Mouse (Mus musculus) midbrain, embryonic 12.5 days (tissue): ENCODE results near the gene Dlx3. TPM values are rescaled to one million over a fixed set of nuclear protein-coding genes. Genes with fewer than 3 reads are reported as not detected.

Experiments
- ATAC-seq: fragments of 200-750 bp; cut with Nextera tagmentation; 2 replicates; pipeline ENCODE4 v1.8.0; 2017; ENCODE audit warnings: low read depth, moderate TSS enrichment, moderate library complexity; ENCODE audit not compliant: low FRiP score
- H3K27ac ChIP-seq: fragments of 300-500 bp; sonication (generic); replicated peaks from 2 replicates; pipeline ENCODE4 v1.5.1; 2016; ENCODE audit warnings: mild to moderate bottlenecking
- H3K27me3 ChIP-seq: fragments of 300-500 bp; sonication (generic); 2 replicates; pipeline ENCODE4 v1.6.1; 2016; ENCODE audit warnings: mild to moderate bottlenecking
- H3K36me3 ChIP-seq: fragments of 300-500 bp; sonication (generic); 2 replicates; pipeline ENCODE4 v1.6.1; 2016
- H3K4me1 ChIP-seq: fragments of 300-500 bp; sonication (generic); 2 replicates; pipeline ENCODE4 v1.6.1; 2016
- H3K4me2 ChIP-seq: fragments of 300-500 bp; sonication (generic); replicated peaks from 2 replicates; pipeline ENCODE4 v1.6.1; 2016; ENCODE audit warnings: mild to moderate bottlenecking, moderate library complexity
- H3K4me3 ChIP-seq: fragments of 300-500 bp; sonication (generic); 2 replicates; pipeline ENCODE4 v1.5.1; 2016; ENCODE audit warnings: mild to moderate bottlenecking
- H3K9ac ChIP-seq: fragments of 300-500 bp; sonication (generic); replicated peaks from 2 replicates; pipeline ENCODE4 v1.6.1; 2016; ENCODE audit warnings: mild to moderate bottlenecking, moderate library complexity
- H3K9me3 ChIP-seq: fragments of 300-500 bp; sonication (generic); 2 replicates; pipeline ENCODE4 v1.6.1; 2016; ENCODE audit warnings: mild to moderate bottlenecking
- WGBS: fragments of 180-500 bp; shearing (Covaris S2); methylation state at CpG from one replicate; pipeline ENCODE4 v1.1.7; 2016; 5-methylcytosine and 5-hydroxymethylcytosine counted together
- polyA plus RNA-seq: library from polyadenylated mRNA; unstranded; fragments of >200 nt; fragmentation: Nextera tagmentation; extraction: Ambion mirVana; gene quantifications from 2 replicates; pipeline ENCODE4 v1.2.1, GENCODE M21; 2016

Gene Dlx3
- polyA plus RNA-seq, 1 experiment from 2014 or later = 0.71 TPM

GRCm38 (mm10) chr11:95095596-95095995, 24.3 kb upstream of the Dlx3 start:
- Histone ChIP-seq H3K27me3 (no peaks in the 10 kb centered on the region), H3K4me3 (no peak overlapping the region), H3K9ac (no peak overlapping the region), H3K4me2 (no peak overlapping the region), H3K4me1 (peaks cover 6% of the 10 kb centered on the region; the same call in 1 of the 2 replicates), H3K27ac (no peak overlapping the region), H3K36me3 (no peaks in the 10 kb centered on the region), H3K9me3 (no peaks in the 10 kb centered on the region)
- no peak for ATAC-seq
- 82% methylated on average over 10 of the region's 10 CpGs for WGBS

GRCm38 (mm10) chr11:95096608-95097373, 23.1 kb upstream of the Dlx3 start:
- ATAC-seq = no peak
- Histone ChIP-seq H3K9me3 (no peaks in the 10 kb centered on the region), H3K4me1 (peaks cover 6% of the 10 kb centered on the region; the same call in 1 of the 2 replicates), H3K9ac (no peak overlapping the region), H3K36me3 (no peaks in the 10 kb centered on the region), H3K4me3 (no peak overlapping the region), H3K4me2 (no peak overlapping the region), H3K27ac (no peak overlapping the region), H3K27me3 (no peaks in the 10 kb centered on the region)
- WGBS = 54% methylated on average over 4 of the region's 4 CpGs

DNA sequence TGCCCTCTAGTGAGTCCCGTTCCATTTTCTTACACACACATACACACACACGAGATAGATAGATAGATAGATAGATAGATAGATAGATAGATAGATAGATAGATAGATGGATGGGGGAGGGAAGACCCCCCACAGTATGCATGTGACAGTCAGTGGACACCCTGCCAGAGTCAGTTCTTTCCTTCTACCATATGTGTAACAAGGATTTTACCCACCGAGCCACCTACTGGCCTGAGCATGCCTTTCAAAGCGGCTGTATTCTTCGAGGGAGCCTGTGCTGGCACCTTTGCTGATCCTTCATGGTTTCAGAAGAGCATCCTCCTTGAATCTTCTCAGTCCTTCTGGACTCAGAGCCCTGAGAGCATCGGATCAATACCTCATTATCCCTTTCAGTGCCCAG, 22.0 kb upstream of the Dlx3 start:
- no peaks in the 10 kb centered on the region for H3K9me3 ChIP-seq
- WGBS = 68% methylated on average over 6 of the region's 6 CpGs
- no peaks in the 10 kb centered on the region for H3K27me3 ChIP-seq
- ATAC-seq = no peak
- H3K4me1 ChIP-seq = peaks cover 6% of the 10 kb centered on the region; the same call in 1 of the 2 replicates
- no peaks in the 10 kb centered on the region for H3K36me3 ChIP-seq
- H3K27ac ChIP-seq = no peak overlapping the region
- no peak overlapping the region for H3K9ac ChIP-seq
- H3K4me2 ChIP-seq = no peak overlapping the region
- no peak overlapping the region for H3K4me3 ChIP-seq

DNA sequence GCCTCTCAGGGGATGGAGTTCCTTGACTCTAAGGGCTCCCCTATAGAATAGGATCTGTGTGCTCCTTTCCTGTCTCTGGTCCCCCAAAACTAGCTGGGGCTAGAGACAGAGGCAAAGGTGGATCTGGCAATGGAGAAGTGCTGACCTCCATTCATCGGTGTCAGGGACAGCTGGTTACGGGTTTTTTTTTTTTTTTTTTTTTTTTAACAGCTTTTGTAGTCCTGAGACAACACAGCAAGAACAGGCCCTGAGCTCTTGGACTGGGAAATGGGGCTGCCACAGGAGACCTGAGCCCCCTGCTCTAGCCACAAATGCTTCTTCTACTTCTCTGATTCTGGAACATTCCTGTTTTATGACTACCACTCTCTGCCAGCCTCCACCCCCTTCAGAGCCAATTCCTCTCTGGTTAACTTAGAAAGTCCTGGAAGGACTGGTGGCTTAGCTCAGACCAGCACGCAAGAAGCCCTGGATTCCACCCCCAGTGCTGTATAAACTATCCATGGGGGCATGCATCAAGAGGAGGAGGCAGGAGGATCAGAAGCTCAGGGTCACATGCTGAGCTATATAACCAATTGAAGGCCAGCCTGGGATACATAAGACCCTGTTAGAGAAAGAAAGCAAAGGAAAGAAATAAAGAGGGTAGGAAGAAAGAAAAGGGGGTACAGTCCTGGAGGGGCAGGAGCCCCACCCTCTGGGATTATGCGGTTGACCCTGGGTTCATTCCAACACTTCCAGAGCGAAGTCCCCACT, 21.4 kb upstream of the Dlx3 start:
- Histone ChIP-seq H3K36me3 (no peaks in the 10 kb centered on the region), H3K27ac (no peak overlapping the region), H3K4me3 (no peak overlapping the region), H3K9me3 (0 out of 2 replicates have a peak, but pooled peaks cover 2% of the 10 kb centered on the region), H3K27me3 (no peaks in the 10 kb centered on the region), H3K4me1 (peaks cover 6% of the 10 kb centered on the region; the same call in 1 of the 2 replicates), H3K9ac (no peak overlapping the region), H3K4me2 (no peak overlapping the region)
- no peak for ATAC-seq
- WGBS = 75% methylated on average over 5 of the region's 5 CpGs

- no peak for ATAC-seq
- Histone ChIP-seq H3K4me2 (no peak overlapping the region), H3K9ac (no peak overlapping the region), H3K27me3 (peaks cover 2% of the 10 kb centered on the region), H3K9me3 (0 out of 2 replicates have a peak, but pooled peaks cover 2% of the 10 kb centered on the region), H3K4me3 (no peak overlapping the region), H3K4me1 (peaks cover 12% of the 10 kb centered on the region), H3K36me3 (no peaks in the 10 kb centered on the region), H3K27ac (no peak overlapping the region)
- 34% methylated on average over 3 of the region's 3 CpGs for WGBS
Observed at GRCm38 (mm10) chr11:95100393-95100792, 19.5 kb upstream of the Dlx3 start.

GRCm38 (mm10) chr11:95101071-95101788, 18.7 kb upstream of the Dlx3 start:
- 0 out of 2 replicates have a peak, but pooled peaks cover 2% of the 10 kb centered on the region for H3K9me3 ChIP-seq
- no peak for ATAC-seq

GRCm38 (mm10) chr11:95102161-95102904, 17.6 kb upstream of the Dlx3 start:
- no peak overlapping the region for H3K9ac ChIP-seq
- H3K36me3 ChIP-seq = no peaks in the 10 kb centered on the region
- peaks cover 14% of the 10 kb centered on the region for H3K27me3 ChIP-seq
- H3K27ac ChIP-seq = no peak overlapping the region
- 0 out of 2 replicates have a peak, but pooled peaks cover 2% of the 10 kb centered on the region for H3K9me3 ChIP-seq
- H3K4me3 ChIP-seq = no peak overlapping the region
- 95% methylated on average over 19 of the region's 19 CpGs for WGBS
- no peak for ATAC-seq
- H3K4me2 ChIP-seq = no peak overlapping the region
- H3K4me1 ChIP-seq = peaks cover 10% of the 10 kb centered on the region

More at GRCm38 (mm10) chr11:95101071-95101788, 18.7 kb upstream of the Dlx3 start:
- H3K4me1 ChIP-seq = peaks cover 16% of the 10 kb centered on the region
- H3K27me3 ChIP-seq = peaks cover 10% of the 10 kb centered on the region
- H3K27ac ChIP-seq = no peak overlapping the region
- no peak overlapping the region for H3K4me2 ChIP-seq
- WGBS = 23% methylated on average over 16 of the region's 16 CpGs
- no peak overlapping the region for H3K4me3 ChIP-seq
- no peaks in the 10 kb centered on the region for H3K36me3 ChIP-seq
- no peak overlapping the region for H3K9ac ChIP-seq

- no peak overlapping the region for H3K4me2 ChIP-seq
- peaks cover 10% of the 10 kb centered on the region for H3K4me1 ChIP-seq
- no peak for ATAC-seq
- no peak overlapping the region for H3K27ac ChIP-seq
- H3K4me3 ChIP-seq = no peak overlapping the region
- no peak overlapping the region for H3K9ac ChIP-seq
- 76% methylated on average over 6 of the region's 6 CpGs for WGBS
- peaks cover 14% of the 10 kb centered on the region for H3K27me3 ChIP-seq
- H3K36me3 ChIP-seq = no peaks in the 10 kb centered on the region
- 0 out of 2 replicates have a peak, but pooled peaks cover 2% of the 10 kb centered on the region for H3K9me3 ChIP-seq
Observed at GRCm38 (mm10) chr11:95104266-95104665, 15.7 kb upstream of the Dlx3 start.

- 4% methylated on average over 25 of the region's 25 CpGs for WGBS
- no peaks in the 10 kb centered on the region for H3K36me3 ChIP-seq
- H3K27ac ChIP-seq = no peak overlapping the region
- H3K4me2 ChIP-seq = peak overlapping the region; percentile 37
- no peak overlapping the region for H3K9ac ChIP-seq
- H3K27me3 ChIP-seq = peaks cover 14% of the 10 kb centered on the region
- H3K4me3 ChIP-seq = peak overlapping the region; percentile 12; the same call in 1 of the 2 replicates
- H3K4me1 ChIP-seq = peaks cover 10% of the 10 kb centered on the region
- H3K9me3 ChIP-seq = 0 out of 2 replicates have a peak, but pooled peaks cover 2% of the 10 kb centered on the region
- ATAC-seq = no peak
Observed at GRCm38 (mm10) chr11:95105274-95105874, 14.5 kb upstream of the Dlx3 start.

DNA sequence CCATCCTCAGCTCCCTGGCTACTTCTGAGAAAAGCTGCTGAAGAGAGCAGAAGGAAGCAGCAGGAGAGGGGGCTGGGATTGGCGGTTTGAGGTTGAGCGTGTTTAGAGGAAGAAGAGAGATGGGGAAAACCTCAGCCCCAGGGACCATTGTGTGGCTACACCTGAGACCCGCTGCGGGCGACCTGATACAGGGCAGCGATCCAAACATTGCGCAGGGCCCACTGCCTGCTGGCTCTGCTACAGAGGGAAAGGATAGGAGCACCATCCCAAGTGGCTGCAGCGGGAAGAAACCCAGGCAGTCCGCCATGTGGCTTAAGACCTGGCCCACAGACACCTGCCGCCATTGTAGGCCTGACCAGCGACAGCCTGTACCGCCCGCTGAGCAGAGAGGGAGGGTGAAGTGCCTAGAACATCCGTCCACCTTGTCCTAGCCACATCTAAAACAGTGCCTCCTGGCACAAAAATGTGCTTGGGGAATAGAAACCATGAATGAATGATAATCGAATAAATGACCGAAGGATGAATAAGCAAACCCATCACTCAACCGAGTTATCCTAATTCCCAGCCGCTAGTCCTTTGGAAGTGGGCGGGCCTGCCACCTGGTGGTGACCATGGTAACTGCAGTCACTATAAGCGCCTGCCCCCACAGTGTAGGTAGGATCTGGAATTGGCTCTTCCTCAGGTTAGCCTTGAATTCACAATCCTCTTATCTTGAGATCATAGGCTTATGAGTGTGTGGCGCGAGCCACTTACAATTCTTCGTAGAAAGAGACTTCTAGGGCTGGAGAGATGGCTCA, 13.3 kb upstream of the Dlx3 start:
- no peak overlapping the region for H3K9ac ChIP-seq
- 0 out of 2 replicates have a peak, but pooled peaks have one; percentile 47 for ATAC-seq
- H3K4me3 ChIP-seq = no peak overlapping the region
- H3K27me3 ChIP-seq = peaks cover 14% of the 10 kb centered on the region
- no peaks in the 10 kb centered on the region for H3K36me3 ChIP-seq
- 0 out of 2 replicates have a peak overlapping the region, but pooled peaks have one; percentile 11 for H3K4me2 ChIP-seq
- 32% methylated on average over 23 of the region's 23 CpGs for whole genome bisulfite sequencing
- 0 out of 2 replicates have a peak, but pooled peaks cover 2% of the 10 kb centered on the region for H3K9me3 ChIP-seq
- H3K27ac ChIP-seq = no peak overlapping the region
- peaks cover 10% of the 10 kb centered on the region for H3K4me1 ChIP-seq
